Mouse (Mus musculus): ENCODE results near the gene 4930519G04Rik.
"Not testable (repeated sequence)": the region's sequence is repeated elsewhere in the genome, so short reads cannot be mapped to it uniquely, and the experiment has no call there.

Gene 4930519G04Rik

GRCm38 (mm10) chr5:114913686-114914085 is 60.2 kb downstream of the 4930519G04Rik start:
- DNase-seq, result peak; percentile 42 to 46

- no peak for DNase-seq
These were observed 61.4 kb downstream of the 4930519G04Rik start for GRCm38 (mm10) chr5:114914855-114915254.

GRCm38 (mm10) chr5:114915854-114916253 is 62.4 kb downstream of the 4930519G04Rik start:
- no peak for DNase-seq

GRCm38 (mm10) chr5:114916777-114917176 is 63.3 kb downstream of the 4930519G04Rik start:
- DNase-seq, result peak in 1 of 2 experiments; percentile 23

- DNase-seq, result not testable (repeated sequence)
These were observed 63.9 kb downstream of the 4930519G04Rik start for GRCm38 (mm10) chr5:114917357-114917756.

- DNase-seq, result peak; percentile 54 to 64
These were observed 68.3 kb downstream of the 4930519G04Rik start for GRCm38 (mm10) chr5:114921551-114922365.

GRCm38 (mm10) chr5:114922366-114922731 is 68.9 kb downstream of the 4930519G04Rik start:
- DNase-seq, result peak in 1 of 2 experiments; percentile 20

GRCm38 (mm10) chr5:114922998-114923473 is 69.6 kb downstream of the 4930519G04Rik start, which contains the start of gene Oasl1:
Gene Oasl1, plus strand, starts transcription at chr5:114923240.
- peak; percentile 67 to 79 for DNase-seq

- DNase-seq, result no peak
These were observed 72.8 kb downstream of the 4930519G04Rik start for GRCm38 (mm10) chr5:114926153-114926684.

- DNase-seq, result peak in 1 of 2 experiments; percentile 15
These were observed 73.3 kb downstream of the 4930519G04Rik start for GRCm38 (mm10) chr5:114926753-114927152.

- no peak for DNase-seq
These were observed 78.2 kb downstream of the 4930519G04Rik start for GRCm38 (mm10) chr5:114931626-114932025.

- peak; percentile 59 to 63 for DNase-seq
These were observed 79.7 kb downstream of the 4930519G04Rik start for GRCm38 (mm10) chr5:114933206-114933605.
